Mouse (Mus musculus): ENCODE measurements around the gene Gm45234. TPM values are rescaled to one million over a fixed set of nuclear protein-coding genes. Genes with fewer than 3 reads are reported as not detected.
A peak's percentile ranks its signal among the peaks of the same experiment; 100 is the strongest.

Gene Gm45234
- polyA plus RNA-seq, 1 experiment = not detected

DNA sequence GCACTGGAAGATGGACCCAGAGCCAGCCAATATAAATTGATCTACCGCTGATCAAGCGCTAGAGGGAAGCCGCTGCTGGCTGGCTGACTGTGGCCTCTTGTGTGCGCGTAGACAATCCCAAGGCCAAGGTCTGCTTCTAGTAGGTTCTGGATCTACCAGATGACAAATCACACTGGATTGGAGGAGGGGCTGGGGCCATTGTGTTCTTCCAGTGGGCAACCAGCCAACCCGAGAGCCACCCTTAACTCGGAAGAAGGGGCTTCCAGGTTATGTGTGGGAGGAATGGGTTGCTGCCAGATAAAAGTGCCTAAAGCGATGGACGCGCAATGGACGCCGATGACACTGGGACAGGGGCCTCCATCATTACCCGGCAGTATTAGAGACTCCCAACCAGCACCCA lies 37.9 kb downstream of the Gm45234 start:
- peaks cover 34% of the 10 kb centered on the region for H3K4me1 ChIP-seq (ENCODE audit: control insufficient read depth, insufficient read depth, low read length)
- TF ChIP-seq POLR2A (IDR thresholded peaks at IDR 0.05; ENCODE audit: borderline replicate concordance, low read depth, low read length) (no peak), CTCF (IDR thresholded peaks at IDR 0.05; ENCODE audit: low read depth, low read length) (no peak)
- no peak overlapping the region for H3K27ac ChIP-seq (ENCODE audit: insufficient read depth, low read depth, low read length)
- H3K4me3 ChIP-seq (ENCODE audit: insufficient read depth, low read length) = no peak overlapping the region

DNA sequence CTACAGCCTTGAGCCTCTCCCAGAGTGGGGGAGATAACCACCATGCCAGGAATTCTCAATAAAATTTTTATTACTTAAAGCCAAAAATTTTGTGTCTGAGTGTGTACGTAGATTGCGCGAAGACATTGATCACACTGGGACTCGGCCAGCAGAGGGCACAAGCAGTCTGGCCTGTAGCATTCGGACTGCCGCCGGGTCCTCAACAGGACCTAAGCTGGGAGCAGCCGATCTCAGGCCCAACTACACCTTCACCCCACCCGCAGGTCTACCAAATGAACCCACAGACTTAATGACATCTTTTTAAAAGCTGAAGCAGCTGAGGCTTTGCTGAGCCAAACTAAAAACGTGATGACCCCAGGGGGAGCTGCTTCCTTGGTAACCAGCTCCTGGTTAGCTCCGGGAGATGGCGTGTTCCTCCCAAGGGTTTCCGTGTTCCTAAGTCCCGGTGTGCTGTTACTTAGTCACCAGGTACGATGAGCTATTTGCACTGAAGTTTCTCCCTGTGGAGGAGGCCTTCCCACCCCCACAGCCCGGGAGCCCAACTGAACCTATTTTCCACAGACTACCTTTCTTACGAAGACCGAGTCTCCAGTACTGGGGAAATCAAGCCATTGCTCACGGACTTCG lies 38.8 kb downstream of the Gm45234 start:
- H3K4me1 ChIP-seq (ENCODE audit: control insufficient read depth, insufficient read depth, low read length) = peaks cover 30% of the 10 kb centered on the region
- no peak overlapping the region for H3K4me3 ChIP-seq (ENCODE audit: insufficient read depth, low read length)
- TF ChIP-seq CTCF (IDR thresholded peaks at IDR 0.05; ENCODE audit: low read depth, low read length) = peak; percentile 81
- no peak for TF ChIP-seq POLR2A (IDR thresholded peaks at IDR 0.05; ENCODE audit: borderline replicate concordance, low read depth, low read length)
- H3K27ac ChIP-seq (ENCODE audit: insufficient read depth, low read depth, low read length) = no peak overlapping the region

DNA sequence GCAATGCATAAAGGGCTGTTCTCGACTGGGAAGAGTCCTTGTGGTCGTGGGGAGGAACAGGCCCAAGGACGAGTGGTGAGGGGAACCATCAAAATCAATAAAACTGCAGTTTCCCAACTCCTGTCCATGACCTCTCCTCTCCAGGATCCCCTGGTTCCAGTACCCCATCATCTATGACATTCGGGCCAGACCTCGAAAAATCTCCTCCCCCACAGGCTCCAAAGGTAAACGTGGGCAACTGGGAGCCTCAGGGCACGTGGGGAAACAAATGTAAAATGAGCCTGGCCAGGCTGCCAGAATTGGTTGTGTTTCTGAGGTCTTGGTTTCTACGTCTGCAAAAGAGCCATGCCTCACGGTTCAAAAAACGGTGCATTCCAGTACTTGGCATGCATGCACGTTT lies 42.9 kb downstream of the Gm45234 start:
- H3K4me1 ChIP-seq (ENCODE audit: control insufficient read depth, insufficient read depth, low read length) = peaks cover 20% of the 10 kb centered on the region
- peak overlapping the region; percentile 56 for H3K27ac ChIP-seq (ENCODE audit: insufficient read depth, low read depth, low read length)
- TF ChIP-seq CTCF (IDR thresholded peaks at IDR 0.05; ENCODE audit: low read depth, low read length) (no peak), POLR2A (IDR thresholded peaks at IDR 0.05; ENCODE audit: borderline replicate concordance, low read depth, low read length) (no peak)
- peak overlapping the region; percentile 73 for H3K4me3 ChIP-seq (ENCODE audit: insufficient read depth, low read length)

DNA sequence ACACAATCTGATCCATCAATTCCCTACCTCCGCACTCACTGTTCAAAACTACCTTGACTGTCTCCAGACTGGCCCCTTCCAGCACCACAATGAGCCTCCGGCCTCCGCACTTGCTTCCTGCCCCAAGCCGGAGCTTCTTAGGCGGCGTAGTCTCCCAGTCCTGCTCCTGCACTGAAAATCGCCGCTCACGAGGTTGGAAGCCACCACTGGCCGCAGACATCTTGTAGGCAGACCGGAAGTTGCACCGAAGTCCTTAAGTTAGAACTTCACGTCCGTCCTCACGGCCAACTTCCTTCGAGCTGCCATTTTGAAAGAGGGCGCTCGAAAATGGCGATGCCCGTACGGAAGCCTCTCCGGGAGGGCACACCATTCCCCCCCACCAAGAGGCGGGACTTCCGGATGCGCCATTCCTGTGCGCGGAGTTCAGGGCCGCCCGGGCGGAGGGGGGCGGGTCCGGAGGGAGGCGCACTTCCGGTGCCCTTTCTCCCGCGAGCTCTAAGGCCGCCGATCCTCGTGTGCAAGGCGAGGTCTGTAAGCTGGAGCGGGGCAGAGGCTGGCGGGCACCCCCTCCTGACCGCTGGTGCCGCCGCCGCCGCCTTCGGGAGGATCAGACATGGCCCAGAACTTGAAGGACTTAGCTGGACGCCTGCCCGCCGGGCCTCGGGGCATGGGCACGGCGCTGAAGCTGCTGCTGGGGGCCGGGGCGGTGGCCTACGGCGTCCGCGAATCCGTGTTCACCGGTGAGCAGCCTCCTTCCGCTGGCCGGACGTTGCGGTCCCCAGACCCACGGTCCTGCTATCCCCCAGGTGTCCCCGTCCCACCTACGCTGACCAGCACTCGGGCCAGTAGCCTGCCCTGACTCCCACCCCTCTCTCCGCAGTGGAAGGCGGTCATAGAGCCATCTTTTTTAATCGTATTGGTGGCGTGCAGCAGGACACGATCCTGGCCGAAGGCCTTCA lies 43.7 kb downstream of the Gm45234 start, which contains the start of the genes Emg1 and Phb2:
Gene Emg1, minus strand, starts transcription at position 355 of the 959 bp plus-strand sequence.
Gene Phb2, plus strand, starts transcription at position 513 of the 959 bp plus-strand sequence.
- Histone ChIP-seq H3K4me1 (ENCODE audit: control insufficient read depth, insufficient read depth, low read length) (peaks cover 15% of the 10 kb centered on the region), H3K4me3 (ENCODE audit: insufficient read depth, low read length) (peak within 1 kb of the TSS; percentile 87), H3K27ac (ENCODE audit: insufficient read depth, low read depth, low read length) (peak within 1 kb of the TSS; percentile 76)
- TF ChIP-seq POLR2A (IDR thresholded peaks at IDR 0.05; ENCODE audit: borderline replicate concordance, low read depth, low read length) (peak; percentile 18; the same call in 1 of the 2 replicates), CTCF (IDR thresholded peaks at IDR 0.05; ENCODE audit: low read depth, low read length) (no peak)

DNA sequence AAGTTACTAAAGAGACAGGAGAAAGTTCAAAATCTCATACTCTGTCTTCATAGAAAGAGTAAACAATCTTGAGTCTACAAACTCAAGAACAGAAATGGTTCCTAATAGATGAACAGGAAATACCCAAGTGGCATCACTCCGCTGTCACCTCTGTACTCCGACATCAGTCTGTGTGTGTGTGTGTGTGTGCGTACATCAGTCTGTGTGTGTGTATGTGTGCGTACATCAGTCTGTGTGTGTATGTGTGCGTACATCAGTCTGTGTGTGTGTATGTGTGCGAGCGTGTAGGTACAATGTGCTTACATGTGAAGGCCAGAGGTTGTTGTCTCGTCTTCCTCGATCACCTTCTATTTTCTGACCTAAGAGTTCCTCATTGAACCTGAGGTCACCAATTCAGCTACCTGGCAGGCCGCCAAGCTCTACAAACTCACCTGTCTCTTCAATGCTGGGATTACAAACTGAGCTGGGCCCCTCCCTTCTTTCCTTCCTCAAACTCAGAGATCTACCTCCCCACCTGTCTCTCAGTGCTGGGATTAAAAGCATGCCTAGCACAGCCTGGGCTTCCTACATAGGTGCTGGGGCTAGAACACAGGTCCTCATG lies 47.4 kb downstream of the Gm45234 start:
- H3K27ac ChIP-seq (ENCODE audit: insufficient read depth, low read depth, low read length) = no peak overlapping the region
- TF ChIP-seq POLR2A (IDR thresholded peaks at IDR 0.05; ENCODE audit: borderline replicate concordance, low read depth, low read length) = no peak
- TF ChIP-seq CTCF (IDR thresholded peaks at IDR 0.05; ENCODE audit: low read depth, low read length) = no peak
- H3K4me1 ChIP-seq (ENCODE audit: control insufficient read depth, insufficient read depth, low read length) = peaks cover 9% of the 10 kb centered on the region; the same call in 1 of the 2 replicates
- H3K4me3 ChIP-seq (ENCODE audit: insufficient read depth, low read length) = no peak overlapping the region

DNA sequence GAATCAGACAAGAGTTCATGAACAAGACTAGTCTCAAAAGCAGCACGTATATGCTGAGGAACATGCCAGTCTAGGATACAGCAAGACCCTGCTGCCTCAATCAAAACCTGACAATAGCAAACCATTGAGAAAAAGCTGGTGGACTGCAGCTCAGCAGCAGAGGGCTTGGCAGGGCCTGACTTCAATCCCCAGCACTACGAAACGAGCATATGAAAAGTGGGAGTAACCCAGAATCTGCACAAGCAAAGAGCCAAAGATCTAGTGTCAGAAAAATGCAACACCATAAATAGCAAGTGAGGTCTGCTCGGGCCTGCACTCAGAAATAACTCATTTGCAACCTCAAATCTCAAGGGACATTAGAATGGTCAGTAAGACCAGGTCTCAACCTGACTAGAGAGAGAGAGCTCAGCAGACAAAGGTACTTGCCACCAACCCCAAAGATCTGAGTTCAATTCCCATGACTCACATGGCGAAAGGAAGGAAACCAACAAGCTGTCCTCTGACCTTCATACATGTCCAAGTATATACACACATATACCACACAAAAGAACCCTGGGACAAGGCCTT lies 49.7 kb downstream of the Gm45234 start:
- H3K4me1 ChIP-seq (ENCODE audit: control insufficient read depth, insufficient read depth, low read length) = peaks cover 9% of the 10 kb centered on the region; the same call in 1 of the 2 replicates
- H3K4me3 ChIP-seq (ENCODE audit: insufficient read depth, low read length) = no peak overlapping the region
- H3K27ac ChIP-seq (ENCODE audit: insufficient read depth, low read depth, low read length) = no peak overlapping the region
- TF ChIP-seq POLR2A (IDR thresholded peaks at IDR 0.05; ENCODE audit: borderline replicate concordance, low read depth, low read length) = no peak
- no peak for TF ChIP-seq CTCF (IDR thresholded peaks at IDR 0.05; ENCODE audit: low read depth, low read length)

DNA sequence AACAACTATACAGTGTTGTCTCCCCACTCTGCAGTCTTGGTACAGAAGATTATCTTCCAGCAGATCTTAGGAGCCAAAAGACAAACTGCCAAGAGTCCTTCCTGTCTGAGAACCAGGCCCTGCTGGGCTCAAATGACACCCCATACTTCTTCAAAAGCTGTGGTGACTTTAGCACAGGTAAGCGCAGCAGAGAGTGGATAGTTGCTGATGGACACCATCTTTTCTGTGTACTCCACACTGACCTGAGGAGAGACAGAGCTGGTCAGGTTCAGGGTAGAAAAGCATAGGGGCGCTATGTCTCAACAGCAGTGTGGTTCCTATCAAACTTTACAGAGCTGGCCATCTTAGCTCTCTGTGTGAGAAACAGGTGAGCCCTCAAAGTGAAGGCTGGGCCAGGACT lies 51.4 kb downstream of the Gm45234 start:
- Histone ChIP-seq H3K27ac (ENCODE audit: insufficient read depth, low read depth, low read length) (no peak overlapping the region), H3K4me1 (ENCODE audit: control insufficient read depth, insufficient read depth, low read length) (peaks cover 13% of the 10 kb centered on the region)
- TF ChIP-seq CTCF (IDR thresholded peaks at IDR 0.05; ENCODE audit: low read depth, low read length) (no peak), POLR2A (IDR thresholded peaks at IDR 0.05; ENCODE audit: borderline replicate concordance, low read depth, low read length) (no peak)

DNA sequence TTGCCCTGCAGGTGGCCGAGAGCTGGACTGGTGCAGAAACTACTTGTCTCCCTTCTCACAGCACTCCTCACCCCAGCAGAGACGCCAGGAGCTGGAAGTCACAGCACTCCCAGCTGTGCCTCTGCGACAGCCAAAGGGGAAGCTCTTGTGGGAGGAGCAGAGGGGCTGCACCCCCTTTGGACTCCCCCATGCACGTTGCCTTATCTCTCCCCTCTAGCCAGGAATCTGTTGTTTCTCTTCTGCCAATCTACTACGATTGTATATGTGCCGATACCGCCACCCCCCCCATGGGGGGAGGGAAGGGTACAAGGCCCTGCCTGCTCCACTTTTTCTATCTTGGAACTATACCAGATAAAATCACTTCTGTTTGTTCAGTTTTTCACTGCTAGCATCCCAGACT lies 52.0 kb downstream of the Gm45234 start:
- Histone ChIP-seq H3K4me3 (ENCODE audit: insufficient read depth, low read length) (no peak overlapping the region), H3K4me1 (ENCODE audit: control insufficient read depth, insufficient read depth, low read length) (peaks cover 18% of the 10 kb centered on the region), H3K27ac (ENCODE audit: insufficient read depth, low read depth, low read length) (no peak overlapping the region)
- no peak for TF ChIP-seq CTCF (IDR thresholded peaks at IDR 0.05; ENCODE audit: low read depth, low read length)
- TF ChIP-seq POLR2A (IDR thresholded peaks at IDR 0.05; ENCODE audit: borderline replicate concordance, low read depth, low read length) = no peak

More for the DNA sequence above, 51.4 kb downstream of the Gm45234 start:
- H3K4me3 ChIP-seq (ENCODE audit: insufficient read depth, low read length) = no peak overlapping the region

DNA sequence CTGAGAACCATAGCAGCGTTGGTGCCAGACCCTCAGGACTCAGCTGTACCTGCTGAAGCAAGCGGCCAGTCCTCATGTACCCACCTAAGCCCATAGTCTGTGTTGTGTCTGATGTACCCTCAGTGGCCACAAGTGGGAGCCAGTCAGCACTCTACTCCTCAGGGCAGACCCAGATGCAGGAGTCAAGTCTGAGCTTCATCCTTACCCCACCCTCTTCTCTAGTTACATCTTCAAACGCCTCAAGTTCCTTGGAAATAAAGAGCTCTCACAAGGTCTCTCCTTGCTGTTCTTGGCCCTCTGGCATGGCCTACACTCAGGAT lies 53.1 kb downstream of the Gm45234 start:
- Histone ChIP-seq H3K4me1 (ENCODE audit: control insufficient read depth, insufficient read depth, low read length) (peaks cover 18% of the 10 kb centered on the region), H3K27ac (ENCODE audit: insufficient read depth, low read depth, low read length) (no peak overlapping the region), H3K4me3 (ENCODE audit: insufficient read depth, low read length) (no peak overlapping the region)
- TF ChIP-seq CTCF (IDR thresholded peaks at IDR 0.05; ENCODE audit: low read depth, low read length) = peak; percentile 51
- TF ChIP-seq POLR2A (IDR thresholded peaks at IDR 0.05; ENCODE audit: borderline replicate concordance, low read depth, low read length) = no peak

All from bone marrow macrophage, adult 2 months (primary cell).